Mouse (Mus musculus) heart, embryonic 13.5 days (tissue): ENCODE data around the gene Prdm15. TPM values are rescaled to one million over a fixed set of nuclear protein-coding genes. Genes with fewer than 3 reads are reported as not detected.

Experiments
- microRNA-seq: library from miRNA; unstranded; fragments of <30 nt; microRNA quantifications from one replicate; pipeline ENCODE4, GENCODE M21; 2016
- polyA plus RNA-seq: library from polyadenylated mRNA; unstranded; fragments of >200 nt; fragmentation: Nextera tagmentation; extraction: Ambion mirVana; gene quantifications from 2 replicates; pipeline ENCODE4 v1.2.1, GENCODE M21; 2015

The Prdm15 gene
- polyA plus RNA-seq, 1 experiment from 2014 or later: 4.9 TPM

Small RNA genes lying within 50 kb of the gene (microRNA-seq; reads per million reads assigned to microRNA genes)
- not detected for gene Mir6964

Other genes starting within 250 kb of the Prdm15 start
- 0.74 and 0.78 TPM in 2 replicates for gene Tmprss2, start 240.7 kb downstream of the Prdm15 start, polyA plus RNA-seq
- 2.7 and 3.0 TPM in 2 replicates for gene Ripk4, start 88.1 kb downstream of the Prdm15 start, polyA plus RNA-seq
- gene C2cd2, start 110.7 kb upstream of the Prdm15 start, polyA plus RNA-seq: 13.2 and 13.3 TPM in 2 replicates
- 7.7 and 8.1 TPM in 2 replicates for gene Zbtb21, start 110.8 kb upstream of the Prdm15 start, polyA plus RNA-seq
- 17.6 and 17.8 TPM in 2 replicates for gene B230307C23Rik, start 145.5 kb upstream of the Prdm15 start, polyA plus RNA-seq
- gene A630089N07Rik, start 230.6 kb upstream of the Prdm15 start, polyA plus RNA-seq: 11.1 and 11.9 TPM in 2 replicates